Mouse (Mus musculus): ENCODE measurements at regions not wholly inside any gene's neighbourhood (a gene's known extent, or its start where the extent isn't known, plus 50 kb on each side); places are given as distances from the start of the nearest gene placed in this dataset.

DNA sequence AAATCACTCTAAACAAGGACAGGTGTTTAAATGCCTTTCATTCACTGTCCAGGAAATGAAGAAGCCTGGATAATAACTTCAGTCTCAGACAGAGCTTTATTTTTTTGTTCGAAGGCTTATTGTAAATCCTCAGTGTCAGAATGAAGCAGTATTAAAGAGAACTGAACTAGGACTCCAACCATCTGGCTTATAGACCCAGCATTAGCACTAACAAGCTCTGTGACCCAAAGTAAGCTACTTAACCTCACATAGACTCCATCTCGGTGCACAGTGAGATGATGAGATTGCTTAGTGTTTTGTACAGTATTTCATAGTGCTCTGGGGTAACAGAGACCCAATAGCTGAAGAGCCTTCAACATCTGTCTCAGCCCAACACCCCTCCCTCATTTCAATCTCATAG is 738.2 kb upstream of the Map3k7 start:
- H3K27ac ChIP-seq (replicated peaks; ENCODE audit: low read depth, low read length), result no peak overlapping the region
- DNase-seq (ENCODE audit: low spot score) (no peak), ATAC-seq (ENCODE audit: low FRiP score, low read depth) (no peak)

DNA sequence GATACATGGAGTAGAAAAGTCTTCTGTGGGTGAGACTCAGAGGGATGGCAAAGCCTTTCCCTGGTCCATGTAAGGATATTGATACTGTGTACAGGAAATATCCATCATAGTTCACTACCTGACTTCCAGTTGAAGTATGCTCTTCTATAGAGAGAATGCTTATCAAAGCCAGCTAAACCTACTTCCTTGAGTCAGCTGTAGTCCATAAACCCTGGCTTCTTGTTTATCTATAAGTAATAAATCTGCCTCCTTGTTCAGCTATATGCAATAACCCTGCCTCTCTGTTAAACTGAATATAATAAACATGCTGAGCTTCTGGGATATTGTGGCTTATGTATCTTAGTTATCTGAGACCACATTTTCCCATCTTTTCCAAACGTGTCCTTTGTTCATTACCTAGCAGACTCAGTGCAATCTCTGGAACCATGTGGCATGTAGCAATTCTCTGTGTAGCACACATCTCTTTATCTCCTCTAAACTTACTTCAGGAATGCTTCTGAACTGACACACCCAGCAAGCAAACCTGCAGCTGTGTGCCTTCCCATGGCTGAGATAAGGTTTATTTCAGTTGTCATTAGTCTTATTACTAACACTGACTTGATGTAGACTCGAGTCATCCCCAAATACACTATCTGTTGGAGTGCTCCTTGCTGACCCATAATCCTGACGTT is 694.9 kb upstream of the Map3k7 start:
- ATAC-seq (ENCODE audit: low FRiP score, low read depth) (no peak), DNase-seq (ENCODE audit: low spot score) (no peak)
- no peak overlapping the region for H3K4me2 ChIP-seq (replicated peaks; ENCODE audit: low read depth, low read length, severe bottlenecking)
- H3K4me3 ChIP-seq (replicated peaks; ENCODE audit: low read length), result no peak overlapping the region
- H3K27ac ChIP-seq (replicated peaks; ENCODE audit: low read depth, low read length), result no peak overlapping the region
- TF ChIP-seq POLR2A (IDR thresholded peaks at IDR 0.05; ENCODE audit: borderline replicate concordance, extremely low read depth, insufficient read depth, insufficient read length), result no peak
- no peaks in the 10 kb centered on the region for H3K4me1 ChIP-seq (ENCODE audit: control insufficient read depth, insufficient read depth, low read length)
- WGBS, result 67% methylated on average over 3 of the region's 3 CpGs
- no peaks in the 10 kb centered on the region for H3K9me3 ChIP-seq (ENCODE audit: control insufficient read depth, low read length)
- H3K9ac ChIP-seq (ENCODE audit: low read depth, low read length, severe bottlenecking), result no peak overlapping the region
- no peaks in the 10 kb centered on the region for H3K27me3 ChIP-seq (ENCODE audit: control insufficient read depth, insufficient read depth, low read length)
- H3K36me3 ChIP-seq (ENCODE audit: control insufficient read depth, insufficient read depth, low read length), result no peaks in the 10 kb centered on the region

More for the DNA sequence above, 738.2 kb upstream of the Map3k7 start:
- Histone ChIP-seq H3K36me3 (ENCODE audit: control insufficient read depth, insufficient read depth, low read length) (no peaks in the 10 kb centered on the region), H3K4me3 (replicated peaks; ENCODE audit: low read length) (no peak overlapping the region), H3K4me1 (ENCODE audit: control insufficient read depth, insufficient read depth, low read length) (no peaks in the 10 kb centered on the region), H3K9ac (ENCODE audit: low read depth, low read length, severe bottlenecking) (no peak overlapping the region), H3K9me3 (ENCODE audit: control insufficient read depth, low read length) (no peaks in the 10 kb centered on the region), H3K27me3 (ENCODE audit: control insufficient read depth, insufficient read depth, low read length) (no peaks in the 10 kb centered on the region), H3K4me2 (replicated peaks; ENCODE audit: low read depth, low read length, severe bottlenecking) (no peak overlapping the region)
- TF ChIP-seq POLR2A (IDR thresholded peaks at IDR 0.05; ENCODE audit: borderline replicate concordance, extremely low read depth, insufficient read depth, insufficient read length), result no peak
- 66% methylated on average over 2 of the region's 2 CpGs for WGBS

DNA sequence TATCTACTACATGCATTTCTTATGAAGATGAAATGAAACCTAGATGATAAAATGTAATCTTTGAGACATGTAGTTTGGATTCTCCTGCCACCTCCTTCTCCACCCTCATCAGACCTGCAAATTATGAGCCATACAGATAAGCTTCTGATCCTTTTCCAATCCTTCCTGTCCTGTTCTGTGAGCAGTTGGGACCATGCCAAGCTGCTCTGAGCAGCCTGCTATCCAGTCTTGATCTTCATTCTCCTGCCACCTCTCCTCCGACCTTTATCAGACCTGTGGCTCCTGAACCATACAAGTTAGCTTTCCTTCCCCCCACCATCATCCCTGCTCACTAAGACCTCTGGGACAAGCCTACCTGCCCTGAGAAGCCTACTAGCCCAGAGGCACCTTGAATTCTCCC is 689.8 kb upstream of the Map3k7 start:
- no peaks in the 10 kb centered on the region for H3K27me3 ChIP-seq (ENCODE audit: control insufficient read depth, insufficient read depth, low read length)
- H3K9me3 ChIP-seq (ENCODE audit: control insufficient read depth, low read length), result no peaks in the 10 kb centered on the region
- H3K4me3 ChIP-seq (replicated peaks; ENCODE audit: low read length), result no peak overlapping the region
- H3K36me3 ChIP-seq (ENCODE audit: control insufficient read depth, insufficient read depth, low read length), result no peaks in the 10 kb centered on the region
- 93% methylated on average over 1 of the region's 1 CpGs for WGBS
- H3K27ac ChIP-seq (replicated peaks; ENCODE audit: low read depth, low read length), result no peak overlapping the region
- no peak for ATAC-seq (ENCODE audit: low FRiP score, low read depth)
- DNase-seq (ENCODE audit: low spot score), result no peak
- H3K4me2 ChIP-seq (replicated peaks; ENCODE audit: low read depth, low read length, severe bottlenecking), result no peak overlapping the region
- no peak overlapping the region for H3K9ac ChIP-seq (ENCODE audit: low read depth, low read length, severe bottlenecking)
- H3K4me1 ChIP-seq (ENCODE audit: control insufficient read depth, insufficient read depth, low read length), result no peaks in the 10 kb centered on the region
- TF ChIP-seq POLR2A (IDR thresholded peaks at IDR 0.05; ENCODE audit: borderline replicate concordance, extremely low read depth, insufficient read depth, insufficient read length), result no peak

DNA sequence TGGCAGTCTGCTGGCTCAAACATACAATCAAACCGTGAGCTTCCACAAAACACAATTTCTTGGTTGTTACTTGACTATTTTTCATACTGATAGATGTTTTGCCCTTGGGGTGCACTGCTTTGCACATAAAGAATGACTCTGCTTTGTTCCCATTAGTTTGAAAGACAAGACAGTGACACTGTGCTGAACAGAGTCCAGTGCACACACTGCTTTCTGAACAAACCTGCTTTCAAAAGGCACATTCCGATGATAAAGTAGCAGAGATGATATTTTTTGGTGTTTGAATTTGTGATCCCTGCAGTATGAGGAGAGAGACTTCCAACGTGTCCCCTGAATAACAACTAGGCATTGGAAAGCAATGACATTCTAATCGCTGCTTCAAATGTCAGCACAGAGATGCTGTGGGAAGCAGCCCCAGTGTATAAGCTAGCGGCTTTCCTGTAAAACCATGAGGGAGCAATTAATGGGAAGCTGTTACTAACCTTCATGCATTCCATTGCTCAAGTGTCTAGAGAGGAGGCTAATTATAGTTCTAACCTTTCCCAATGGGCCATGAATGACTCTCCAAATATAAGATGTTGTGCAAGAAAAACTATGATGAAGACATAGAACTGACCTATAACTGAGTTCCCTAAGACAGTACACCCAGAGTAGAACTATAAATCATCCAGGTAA is 673.5 kb upstream of the Map3k7 start:
- 47% methylated on average over 5 of the region's 5 CpGs for WGBS
- H3K4me2 ChIP-seq (replicated peaks; ENCODE audit: low read depth, low read length, severe bottlenecking), result no peak overlapping the region
- no peaks in the 10 kb centered on the region for H3K4me1 ChIP-seq (ENCODE audit: control insufficient read depth, insufficient read depth, low read length)
- no peak for DNase-seq (ENCODE audit: low spot score)
- no peak overlapping the region for H3K9ac ChIP-seq (ENCODE audit: low read depth, low read length, severe bottlenecking)
- no peak overlapping the region for H3K4me3 ChIP-seq (replicated peaks; ENCODE audit: low read length)
- no peaks in the 10 kb centered on the region for H3K27me3 ChIP-seq (ENCODE audit: control insufficient read depth, insufficient read depth, low read length)
- H3K36me3 ChIP-seq (ENCODE audit: control insufficient read depth, insufficient read depth, low read length), result no peaks in the 10 kb centered on the region
- ATAC-seq (ENCODE audit: low FRiP score, low read depth), result peak; percentile 44; the same call in 1 of the 2 replicates
- no peak overlapping the region for H3K27ac ChIP-seq (replicated peaks; ENCODE audit: low read depth, low read length)
- TF ChIP-seq POLR2A (IDR thresholded peaks at IDR 0.05; ENCODE audit: borderline replicate concordance, extremely low read depth, insufficient read depth, insufficient read length), result no peak
- H3K9me3 ChIP-seq (ENCODE audit: control insufficient read depth, low read length), result no peaks in the 10 kb centered on the region

DNA sequence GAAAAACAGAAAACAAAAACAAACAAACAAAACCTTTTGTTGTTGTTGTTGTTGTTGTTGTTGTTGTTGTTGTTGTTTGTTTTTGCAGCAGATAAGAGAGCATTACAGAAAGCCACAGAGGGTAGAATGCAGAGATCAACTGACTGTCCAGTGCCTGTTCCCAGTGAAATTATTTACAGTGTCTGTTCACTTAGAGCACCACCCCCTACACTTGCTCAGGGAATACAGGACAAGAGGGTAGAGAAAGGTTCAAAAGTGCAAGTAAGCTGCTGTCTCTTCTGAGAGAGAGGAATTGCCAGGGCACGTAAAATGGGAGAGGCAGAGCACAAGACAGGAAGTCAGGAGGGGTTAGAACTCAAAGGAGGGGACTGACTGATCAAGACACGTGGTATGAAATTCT is 670.1 kb upstream of the Map3k7 start:
- DNase-seq (ENCODE audit: low spot score), result no peak

More for the DNA sequence above, 670.1 kb upstream of the Map3k7 start:
- TF ChIP-seq POLR2A (IDR thresholded peaks at IDR 0.05; ENCODE audit: borderline replicate concordance, extremely low read depth, insufficient read depth, insufficient read length), result no peak
- H3K9ac ChIP-seq (ENCODE audit: low read depth, low read length, severe bottlenecking), result no peak overlapping the region
- no peaks in the 10 kb centered on the region for H3K9me3 ChIP-seq (ENCODE audit: control insufficient read depth, low read length)
- H3K27me3 ChIP-seq (ENCODE audit: control insufficient read depth, insufficient read depth, low read length), result no peaks in the 10 kb centered on the region
- no peaks in the 10 kb centered on the region for H3K36me3 ChIP-seq (ENCODE audit: control insufficient read depth, insufficient read depth, low read length)
- H3K27ac ChIP-seq (replicated peaks; ENCODE audit: low read depth, low read length), result no peak overlapping the region
- 49% methylated on average over 2 of the region's 2 CpGs for WGBS
- H3K4me1 ChIP-seq (ENCODE audit: control insufficient read depth, insufficient read depth, low read length), result no peaks in the 10 kb centered on the region
- ATAC-seq (ENCODE audit: low FRiP score, low read depth), result no peak
- no peak overlapping the region for H3K4me2 ChIP-seq (replicated peaks; ENCODE audit: low read depth, low read length, severe bottlenecking)
- no peak overlapping the region for H3K4me3 ChIP-seq (replicated peaks; ENCODE audit: low read length)
